Mouse (Mus musculus): ENCODE results near the gene Gm28041. TPM values are rescaled to one million over a fixed set of nuclear protein-coding genes. Genes with fewer than 3 reads are reported as not detected.
"Not testable (repeated sequence)": the region's sequence is repeated elsewhere in the genome, so short reads cannot be mapped to it uniquely, and the experiment has no call there.

Gm28041 gene
- not detected for total RNA-seq (2021)
- long read RNA-seq, experiment 1, result 0 reads
- long read RNA-seq, experiment 2, result 0 reads

GRCm38 (mm10) chr13:67375050-67375911, at the start of gene Gm28041, which contains the start of gene Zfp456:
Gene Gm28041, minus strand, starts transcription at chr13:67375733.
Gene Zfp456, minus strand, starts transcription at chr13:67375810.
- peak; percentile 63 to 66 for DNase-seq (ENCODE audit: low spot score in 2 of 2)

GRCm38 (mm10) chr13:67422532-67422931, 47.0 kb upstream of the Gm28041 start:
- not testable (repeated sequence) for DNase-seq (ENCODE audit: low spot score in 2 of 2)

- DNase-seq (ENCODE audit: low spot score in 2 of 2), result peak; percentile 50 to 51
Observed at GRCm38 (mm10) chr13:67421207-67421857, 45.8 kb upstream of the Gm28041 start, which contains the start of gene Zfp459. Gene Zfp459, minus strand, starts transcription at chr13:67421418.

- peak; percentile 4 to 5 for DNase-seq (ENCODE audit: low spot score in 2 of 2)
Observed at GRCm38 (mm10) chr13:67420558-67421206, 45.1 kb upstream of the Gm28041 start.

- no peak for DNase-seq (ENCODE audit: low spot score in 2 of 2)
Observed at GRCm38 (mm10) chr13:67416811-67417210, 41.3 kb upstream of the Gm28041 start.

GRCm38 (mm10) chr13:67415759-67416158, 40.2 kb upstream of the Gm28041 start:
- no peak for DNase-seq (ENCODE audit: low spot score in 2 of 2)

- not testable (repeated sequence) for DNase-seq (ENCODE audit: low spot score in 2 of 2)
Observed at GRCm38 (mm10) chr13:67413634-67414033, 38.1 kb upstream of the Gm28041 start.

GRCm38 (mm10) chr13:67399183-67399903, 23.8 kb upstream of the Gm28041 start, which contains the start of gene Zfp429:
Gene Zfp429, minus strand, starts transcription at chr13:67399819.
- DNase-seq (ENCODE audit: low spot score in 2 of 2), result peak; percentile 67 to 71

- not testable (repeated sequence) for DNase-seq (ENCODE audit: low spot score in 2 of 2)
Observed at GRCm38 (mm10) chr13:67376255-67376654, 722 bp upstream of the Gm28041 start.

- DNase-seq (ENCODE audit: low spot score in 2 of 2), result peak; percentile 90 to 95
Observed at GRCm38 (mm10) chr13:67360131-67360744, 15.3 kb downstream of the Gm28041 start, which contains the start of the genes Gm28044 and Zfp953. Gene Gm28044, minus strand, starts transcription at chr13:67360536. Gene Zfp953, minus strand, starts transcription at chr13:67360605.

GRCm38 (mm10) chr13:67351854-67352253, 23.7 kb downstream of the Gm28041 start:
- DNase-seq (ENCODE audit: low spot score in 2 of 2), result no peak

- DNase-seq (ENCODE audit: low spot score in 2 of 2), result no peak
Observed at GRCm38 (mm10) chr13:67343422-67343821, 32.1 kb downstream of the Gm28041 start.

GRCm38 (mm10) chr13:67332877-67333276, 42.7 kb downstream of the Gm28041 start:
- no peak for DNase-seq (ENCODE audit: low spot score in 2 of 2)

GRCm38 (mm10) chr13:67332019-67332724, 43.4 kb downstream of the Gm28041 start, which contains the start of gene Zfp595:
Gene Zfp595, minus strand, starts transcription at chr13:67332570.
- DNase-seq (ENCODE audit: low spot score in 2 of 2), result peak; percentile 78 to 85

GRCm38 (mm10) chr13:67306718-67307117, 68.8 kb downstream of the Gm28041 start:
- peak in 1 of 2 experiments; percentile 2 for DNase-seq (ENCODE audit: low spot score in 2 of 2)

- DNase-seq (ENCODE audit: low spot score in 2 of 2), result peak; percentile 92
Observed at GRCm38 (mm10) chr13:67305822-67306672, 69.5 kb downstream of the Gm28041 start, which contains the start of gene Zfp457. Gene Zfp457, minus strand, starts transcription at chr13:67306485.

Measured in left cerebral cortex, adult 18-20 months (tissue).